Mouse (Mus musculus) WW6 (cell line): ENCODE results near the gene Prdx2.

Experiments used
- DNase-seq: peaks from one replicate; pipeline ENCODE4 v3.0.0-alpha.2; 2013; ENCODE audit warnings: low read depth, low spot score

Prdx2 gene

DNA sequence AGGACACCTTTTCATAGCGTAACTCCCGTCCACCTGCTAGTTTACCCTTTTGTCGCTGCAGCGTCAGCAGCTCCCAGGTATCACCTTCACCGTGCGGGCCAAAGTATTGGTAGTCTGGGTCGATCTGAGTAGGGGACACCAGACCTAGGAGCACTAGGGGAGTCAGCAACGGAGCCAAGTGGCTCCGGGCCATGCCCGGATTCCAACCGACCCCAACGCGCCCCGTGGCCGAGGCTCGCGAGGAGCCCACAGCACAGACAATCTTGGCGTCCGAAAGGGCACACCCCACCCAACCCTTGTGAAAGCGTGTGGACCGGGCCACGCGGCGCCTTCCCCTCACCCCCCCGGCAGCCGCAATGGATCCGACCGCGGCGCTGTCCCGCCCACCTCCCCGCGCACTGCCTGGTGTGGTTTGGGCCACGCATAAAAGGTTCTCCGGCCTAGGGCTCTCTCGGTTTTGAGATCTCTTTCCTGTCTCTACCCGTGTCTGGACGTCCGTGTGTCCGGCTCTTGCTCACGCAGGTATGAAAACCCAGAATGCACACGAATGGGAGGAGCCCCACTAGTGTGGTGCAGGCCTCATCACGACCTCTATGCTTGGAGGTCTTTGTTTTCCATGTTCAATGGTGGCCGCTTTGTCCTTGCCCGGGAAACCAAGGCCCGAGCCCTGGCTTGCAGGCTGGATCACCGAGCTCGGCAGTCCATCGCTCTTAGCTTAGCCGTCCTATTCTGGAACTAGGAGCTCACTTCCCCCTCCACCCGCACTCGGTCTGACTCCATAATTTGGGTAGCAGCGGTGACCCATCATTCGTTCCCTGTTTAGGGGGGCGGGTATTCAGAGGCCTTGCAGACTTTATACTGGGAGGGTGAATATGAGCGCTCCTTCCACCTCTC is at the start of gene Prdx2, which contains the start of the genes Gm49661 and Rnaseh2a:
Prdx2 (plus strand) TSS at position 347 of the 894 bp plus-strand sequence.
Gm49661 (minus strand) TSS at position 193 of the 894 bp plus-strand sequence.
Rnaseh2a (minus strand) TSS at position 527 of the 894 bp plus-strand sequence.
- no peak for DNase-seq

DNA sequence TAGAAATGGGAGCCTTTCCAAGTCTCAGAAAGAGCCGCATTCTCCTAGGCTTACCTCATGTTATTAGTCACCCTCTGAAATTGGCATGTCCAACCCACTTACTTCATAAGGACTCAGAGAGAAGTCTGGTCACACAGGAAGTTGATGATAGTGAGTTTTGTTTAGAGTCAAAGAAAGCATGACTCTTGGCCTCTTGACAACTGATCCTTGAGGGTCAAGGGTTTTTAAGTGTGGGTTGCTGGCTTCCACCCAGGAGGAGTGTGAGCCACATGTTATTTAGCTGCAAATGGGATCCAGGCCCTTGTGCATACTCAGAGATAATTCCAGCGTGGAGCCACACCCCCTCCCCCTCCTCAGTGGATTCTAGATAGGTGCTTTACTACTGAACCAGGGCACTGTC is 47.8 kb upstream of the Prdx2 start:
- no peak for DNase-seq

DNA sequence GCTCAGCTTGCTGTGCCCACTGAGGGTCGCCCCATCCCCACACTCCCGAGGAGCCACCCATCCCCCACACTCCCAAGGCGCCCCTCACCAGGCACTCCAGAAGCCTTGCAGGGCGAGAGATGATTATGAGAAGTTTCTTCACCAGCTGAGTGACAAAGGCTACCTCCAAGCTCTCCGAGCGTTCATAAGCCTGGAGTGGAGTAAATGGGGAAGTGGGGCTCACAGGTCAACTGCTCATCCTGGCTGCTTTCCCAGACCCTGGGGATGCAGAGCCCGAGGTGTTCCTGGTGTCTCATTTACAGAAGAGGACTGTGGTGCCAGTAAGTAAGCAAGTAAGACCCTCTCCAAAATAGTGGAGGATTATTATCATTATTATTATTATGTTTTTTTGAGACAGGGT is 43.8 kb upstream of the Prdx2 start:
- DNase-seq, result no peak

DNA sequence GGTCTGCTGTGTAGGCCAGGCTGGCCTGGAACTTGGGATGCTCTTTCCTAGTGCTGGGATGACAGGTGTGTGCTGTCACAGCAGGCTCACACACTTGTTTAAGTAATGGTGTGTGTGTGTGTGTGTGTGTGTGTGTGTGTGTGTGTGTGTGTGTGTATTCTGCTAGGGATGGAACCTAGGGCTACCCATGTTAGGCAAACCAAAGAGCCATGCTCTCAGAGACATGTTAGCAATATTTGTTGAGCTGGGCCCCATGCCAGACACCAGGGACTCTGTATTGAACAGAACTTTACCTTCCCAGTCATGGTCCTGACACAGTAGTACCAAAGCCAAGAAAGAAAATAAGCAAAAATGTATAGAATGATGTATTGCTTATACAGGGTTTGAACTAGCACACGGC is 41.9 kb upstream of the Prdx2 start:
- no peak for DNase-seq

DNA sequence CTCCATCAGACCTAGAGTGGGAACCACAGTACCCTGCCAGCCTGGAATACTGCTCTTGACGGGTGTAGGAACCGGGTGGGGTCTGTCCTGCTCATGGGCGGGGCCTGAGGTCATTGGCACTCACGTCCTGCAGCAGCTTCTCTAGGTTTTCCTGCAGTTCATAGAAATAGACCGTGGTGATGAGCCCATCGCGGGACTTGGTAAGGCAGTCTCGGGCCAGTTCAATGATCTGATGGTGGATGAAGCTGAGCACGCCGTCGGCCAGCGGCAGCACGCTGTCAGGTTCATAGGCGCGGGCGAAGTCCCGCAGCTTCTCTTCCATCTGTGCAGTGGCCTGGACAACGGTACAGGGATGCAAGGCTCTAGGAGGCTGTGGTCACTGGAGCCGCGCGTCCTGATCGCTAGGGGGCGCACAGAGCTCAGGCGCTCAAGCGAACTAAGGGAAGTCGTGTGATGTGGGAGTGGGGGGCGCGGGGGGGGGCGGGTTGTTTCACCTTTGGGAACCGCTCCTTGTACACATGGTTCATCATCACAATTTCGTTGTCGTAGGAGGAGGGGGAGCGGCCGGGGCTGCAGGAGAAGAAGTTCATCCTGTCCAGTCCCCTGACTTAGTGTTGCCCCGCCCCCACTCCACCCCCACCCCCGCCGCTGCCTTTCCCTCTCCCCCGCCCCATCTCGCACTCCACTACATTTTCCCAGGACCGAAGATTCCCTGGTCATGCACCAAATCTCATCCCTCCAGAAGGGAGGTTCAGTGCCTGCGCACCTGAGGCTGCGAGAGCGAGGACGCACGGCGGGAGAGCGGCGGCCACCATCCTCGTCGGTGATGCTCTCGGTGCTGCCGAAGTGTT is 40.7 kb upstream of the Prdx2 start:
- no peak for DNase-seq

DNA sequence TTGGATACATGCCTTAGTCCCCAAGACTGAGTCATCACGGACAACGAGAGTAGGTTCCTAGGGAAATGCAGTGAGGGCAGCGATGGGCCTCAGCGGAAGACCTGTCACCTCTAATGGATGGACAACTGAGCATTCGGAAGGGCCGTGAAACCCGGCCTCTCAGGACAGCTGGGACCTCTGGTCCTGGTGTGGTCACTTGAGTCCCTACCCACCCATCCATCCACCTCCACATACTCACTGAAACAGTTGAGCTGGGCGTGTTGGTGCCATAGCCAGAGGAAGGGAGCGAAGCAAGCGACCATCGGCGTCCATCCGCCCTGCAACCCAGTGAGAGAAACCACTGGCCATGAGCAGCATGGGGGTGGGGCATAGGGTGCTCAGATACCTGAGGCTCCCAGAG is 38.8 kb upstream of the Prdx2 start:
- no peak for DNase-seq

DNA sequence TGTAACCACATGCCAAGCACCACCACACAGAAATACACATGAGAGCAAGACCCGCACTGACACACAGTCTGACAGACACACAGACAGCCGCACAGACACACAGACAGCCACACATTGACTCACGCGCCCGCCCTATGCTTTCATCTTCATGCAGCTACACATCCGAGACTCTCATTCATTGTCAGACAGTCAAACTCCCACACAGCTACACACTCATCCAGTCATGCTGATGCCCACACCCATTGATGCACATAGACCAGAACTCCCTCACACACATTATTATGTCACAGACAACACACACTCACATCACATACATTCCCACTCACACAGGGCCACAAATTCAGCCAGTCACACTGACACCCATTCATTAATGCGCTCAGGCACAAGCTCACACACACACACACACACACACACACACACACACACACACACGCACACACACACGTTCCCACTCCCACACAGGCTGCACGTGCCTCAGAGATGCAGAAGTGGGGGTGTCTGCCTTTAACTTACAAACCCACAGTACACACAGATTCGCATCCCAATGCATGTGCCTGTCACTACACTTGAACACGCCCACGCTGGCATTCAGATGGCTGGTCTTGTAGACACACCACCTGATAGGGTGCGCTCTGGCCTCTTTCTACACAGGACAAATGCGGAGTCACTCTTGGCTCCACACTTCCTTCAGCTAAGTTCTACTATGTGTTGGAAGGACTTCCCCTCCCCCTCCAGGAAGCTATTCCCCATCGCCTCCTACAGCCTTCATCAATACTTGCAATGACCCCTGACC is 35.4 kb upstream of the Prdx2 start:
- no peak for DNase-seq

DNA sequence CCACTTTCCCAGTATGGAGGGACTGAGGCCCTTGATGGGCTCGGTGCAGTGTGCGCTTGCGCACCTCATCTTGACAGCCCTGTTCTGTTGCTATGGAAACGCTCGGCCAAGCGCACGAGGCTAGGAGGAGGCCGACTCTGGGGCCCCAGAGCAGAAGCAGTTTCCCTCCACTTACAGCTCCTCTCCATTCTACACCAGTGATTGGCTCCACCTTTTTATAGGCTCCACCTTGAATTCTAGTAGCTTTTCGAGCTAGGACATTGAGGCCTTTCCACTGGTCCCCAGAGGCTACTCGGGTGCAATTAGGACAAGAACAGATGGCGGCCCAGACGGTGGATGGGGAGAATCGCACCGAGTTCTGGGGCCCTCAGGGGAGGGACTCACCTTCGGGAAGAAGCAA is 34.5 kb upstream of the Prdx2 start:
- DNase-seq, result no peak

DNA sequence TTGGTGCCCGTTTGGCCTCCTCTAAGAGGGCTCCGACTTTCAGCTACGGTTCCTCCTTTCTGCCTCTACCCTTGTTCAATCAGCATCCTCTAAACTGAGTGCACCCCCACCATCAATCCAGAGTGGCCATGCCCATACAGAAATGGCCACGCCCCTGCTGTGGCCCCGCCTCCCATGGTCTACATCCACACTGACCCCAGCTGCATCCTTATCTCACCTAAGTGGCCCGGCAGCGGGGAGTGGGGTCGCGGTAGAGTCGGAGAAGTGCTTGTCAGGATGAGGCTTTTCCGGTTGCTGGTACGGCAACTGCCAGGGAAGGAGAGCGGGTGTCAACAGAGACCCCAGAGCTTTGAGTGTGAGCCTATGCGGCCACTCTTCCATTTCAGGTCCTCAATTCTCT is 33.9 kb upstream of the Prdx2 start:
- DNase-seq, result no peak

DNA sequence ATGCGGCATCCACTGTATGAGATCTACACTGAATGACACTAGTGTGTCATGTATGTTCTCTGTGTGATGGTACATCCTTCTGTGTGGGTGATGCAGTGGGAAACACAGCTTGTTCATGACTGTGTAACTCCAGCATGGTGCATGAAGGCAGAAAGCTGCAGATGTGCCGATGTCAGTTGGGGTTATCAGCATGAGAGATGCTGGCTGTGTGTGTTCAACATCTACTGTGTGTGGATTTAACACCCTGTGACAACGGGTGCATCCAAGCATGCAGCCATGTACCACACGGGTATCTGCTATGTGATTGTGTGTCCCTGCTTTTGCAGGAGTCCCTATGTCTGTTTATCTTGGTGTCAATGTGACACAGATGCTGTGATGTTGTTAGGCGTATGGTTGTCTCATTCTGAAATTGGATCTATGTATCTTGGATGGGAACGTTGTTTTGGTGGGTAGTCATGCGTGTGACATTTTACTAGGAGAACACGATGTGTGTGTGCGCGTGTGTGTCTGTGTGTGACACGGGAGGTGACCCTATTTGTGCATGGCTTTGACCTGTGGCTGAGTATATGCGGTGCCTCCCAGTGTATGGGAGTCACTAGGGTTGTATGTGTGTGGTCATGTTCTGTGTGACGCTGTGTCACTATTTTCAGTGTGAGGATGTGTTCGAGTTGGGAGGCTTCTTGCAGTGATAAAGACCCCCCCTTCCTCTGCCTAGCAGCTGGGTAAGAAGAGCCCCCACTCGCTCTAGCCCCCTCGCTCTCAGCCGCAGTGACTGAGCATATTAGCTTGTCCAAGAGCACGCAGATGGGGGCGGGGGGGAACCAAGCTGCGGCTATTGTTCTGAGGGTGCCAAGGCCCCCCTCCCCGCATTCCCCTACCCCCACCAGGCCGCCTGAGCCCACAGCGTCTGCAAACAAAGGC is 33.1 kb upstream of the Prdx2 start:
- DNase-seq, result no peak

DNA sequence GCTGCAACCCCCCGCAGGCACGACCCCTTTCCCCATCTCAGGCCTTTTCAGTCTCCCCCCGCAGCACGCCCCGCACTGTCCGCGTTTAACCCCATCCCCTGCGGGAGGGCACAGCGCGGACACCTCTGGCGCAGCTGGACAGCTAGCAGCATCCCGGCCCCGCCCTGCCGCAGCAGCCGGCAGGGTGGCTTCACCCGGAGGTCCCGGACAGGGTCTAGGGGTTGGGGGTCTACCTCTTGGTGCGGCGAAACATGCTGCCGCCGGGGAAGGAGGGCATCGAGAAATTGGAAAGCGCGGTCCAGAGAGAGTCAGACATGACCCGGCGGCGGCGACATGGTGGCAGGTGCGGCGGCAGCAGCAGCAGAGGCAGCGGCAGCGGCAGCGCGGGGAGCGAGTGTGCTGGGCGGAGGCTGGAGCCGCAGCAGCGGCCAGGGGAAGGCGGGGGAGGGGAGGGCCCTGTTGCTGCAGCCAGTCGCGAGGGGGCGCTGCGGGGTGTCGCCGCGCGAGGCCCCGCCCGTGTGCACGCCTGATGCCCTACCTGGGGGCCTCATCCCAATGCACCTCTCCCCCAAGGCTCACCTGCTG is 32.3 kb upstream of the Prdx2 start, which contains the start of gene Mast1:
Mast1 (minus strand) TSS at position 398 of the 585 bp plus-strand sequence.
- no peak for DNase-seq

DNA sequence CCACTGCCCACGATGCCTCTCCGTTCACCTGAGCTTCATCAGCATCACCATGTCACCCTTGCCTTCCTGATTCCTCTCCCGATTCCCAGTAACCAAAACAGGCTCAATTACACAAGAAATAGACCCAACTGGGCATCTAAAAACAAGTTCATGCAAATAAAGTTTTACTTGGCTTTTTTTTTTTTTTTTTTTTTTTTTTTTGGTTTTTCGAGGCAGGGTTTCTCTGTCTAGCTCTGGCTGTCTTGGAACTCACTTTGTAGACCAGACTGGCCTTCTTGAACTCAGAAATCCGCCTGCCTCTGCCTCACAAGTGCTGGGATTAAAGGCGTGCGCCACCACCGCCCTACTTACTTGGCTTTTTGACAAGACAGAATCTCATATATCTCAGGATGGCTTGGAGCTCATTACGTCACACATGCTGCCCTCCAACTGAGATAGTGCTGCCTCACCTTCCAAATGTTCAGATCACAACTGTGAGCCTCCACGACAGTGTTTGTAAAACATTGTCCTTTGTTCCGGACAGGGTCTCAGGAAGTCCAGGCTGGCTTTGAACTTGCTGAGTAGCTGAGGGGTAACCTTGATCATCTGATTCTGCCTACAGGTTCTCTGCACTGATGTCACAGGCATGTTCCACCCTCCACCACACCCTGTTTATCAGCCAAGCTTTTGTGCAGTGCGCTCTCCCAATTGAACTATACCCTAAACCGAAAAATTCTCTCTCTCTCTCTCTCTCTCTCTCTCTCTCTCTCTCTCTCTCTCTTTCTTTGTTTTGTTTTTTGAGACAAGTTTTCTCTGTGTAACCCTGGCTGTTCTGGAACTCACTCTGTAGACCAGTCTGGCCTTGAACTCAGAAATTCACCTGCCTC is 31.5 kb upstream of the Prdx2 start:
- DNase-seq, result no peak

DNA sequence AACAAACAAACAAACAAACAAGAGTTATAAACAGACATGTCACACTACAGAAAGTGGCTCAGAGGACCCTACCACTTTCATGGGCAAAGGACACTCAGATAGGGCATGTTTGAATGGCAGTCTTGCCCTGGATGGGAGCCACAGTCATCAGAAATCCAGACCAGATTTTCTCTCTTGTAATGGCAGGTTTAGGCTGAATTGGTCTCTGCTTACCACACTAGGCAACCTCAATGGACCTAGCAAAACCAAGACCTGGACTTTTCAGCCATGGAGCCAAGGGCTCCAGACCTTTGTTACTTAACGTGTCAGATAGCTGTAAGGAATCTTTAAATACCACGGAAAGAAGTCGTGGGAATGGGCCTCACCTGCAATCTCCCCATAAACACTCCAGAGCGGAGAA is 25.7 kb upstream of the Prdx2 start:
- no peak for DNase-seq

DNA sequence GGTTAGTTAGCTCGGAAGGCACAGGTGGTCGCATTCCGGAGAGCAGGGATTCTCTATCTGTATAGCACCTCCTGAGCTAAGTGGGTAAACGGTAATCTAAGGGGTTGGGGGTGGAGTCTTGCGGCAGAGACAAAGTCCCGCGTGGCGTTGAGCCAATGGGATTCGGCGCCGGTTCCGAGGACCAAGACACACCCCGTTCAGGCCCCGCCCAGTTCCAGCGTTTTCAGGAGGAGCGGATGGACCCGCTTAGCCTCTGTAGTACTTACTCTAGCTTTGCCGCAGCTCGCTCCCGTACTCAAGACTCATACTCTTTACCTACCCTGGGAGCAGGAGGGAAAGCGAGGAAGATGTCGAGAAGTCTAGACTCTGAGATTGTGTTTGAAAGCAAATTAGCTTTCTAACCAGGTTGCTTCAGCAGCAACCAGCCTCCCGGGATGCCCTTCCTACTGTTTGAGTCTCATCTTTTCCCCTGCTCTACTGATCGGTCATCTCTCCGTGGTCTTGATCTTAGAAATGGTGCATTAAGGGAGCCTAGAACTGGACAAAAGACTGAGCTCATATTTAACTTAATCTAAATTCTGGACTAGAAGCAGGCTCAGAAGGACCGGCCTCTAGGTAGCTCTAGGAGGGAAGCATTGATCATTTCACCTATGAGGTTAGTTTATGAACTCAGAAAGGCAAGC is 24.8 kb upstream of the Prdx2 start:
- DNase-seq, result peak; percentile 86

DNA sequence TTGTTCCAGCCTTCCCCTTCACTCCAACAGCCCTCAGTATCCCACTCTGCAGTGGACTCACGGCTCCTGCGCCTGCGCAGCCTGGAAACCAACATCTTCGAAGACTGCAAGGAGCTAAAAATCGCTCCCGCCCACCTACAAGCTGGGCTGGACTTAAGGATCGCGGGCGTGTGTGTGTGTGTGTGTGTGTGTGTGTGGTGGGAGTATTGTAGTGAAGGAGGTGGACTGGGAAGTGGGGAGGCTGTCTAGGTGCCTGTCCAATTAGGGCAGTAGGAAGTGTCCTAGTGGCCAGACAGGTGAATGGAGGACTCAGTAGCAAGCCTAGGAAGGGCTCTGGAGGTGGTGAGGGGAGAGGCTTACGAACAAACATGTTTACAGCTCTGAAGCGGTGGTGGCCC is 24.2 kb upstream of the Prdx2 start:
- DNase-seq, result no peak

DNA sequence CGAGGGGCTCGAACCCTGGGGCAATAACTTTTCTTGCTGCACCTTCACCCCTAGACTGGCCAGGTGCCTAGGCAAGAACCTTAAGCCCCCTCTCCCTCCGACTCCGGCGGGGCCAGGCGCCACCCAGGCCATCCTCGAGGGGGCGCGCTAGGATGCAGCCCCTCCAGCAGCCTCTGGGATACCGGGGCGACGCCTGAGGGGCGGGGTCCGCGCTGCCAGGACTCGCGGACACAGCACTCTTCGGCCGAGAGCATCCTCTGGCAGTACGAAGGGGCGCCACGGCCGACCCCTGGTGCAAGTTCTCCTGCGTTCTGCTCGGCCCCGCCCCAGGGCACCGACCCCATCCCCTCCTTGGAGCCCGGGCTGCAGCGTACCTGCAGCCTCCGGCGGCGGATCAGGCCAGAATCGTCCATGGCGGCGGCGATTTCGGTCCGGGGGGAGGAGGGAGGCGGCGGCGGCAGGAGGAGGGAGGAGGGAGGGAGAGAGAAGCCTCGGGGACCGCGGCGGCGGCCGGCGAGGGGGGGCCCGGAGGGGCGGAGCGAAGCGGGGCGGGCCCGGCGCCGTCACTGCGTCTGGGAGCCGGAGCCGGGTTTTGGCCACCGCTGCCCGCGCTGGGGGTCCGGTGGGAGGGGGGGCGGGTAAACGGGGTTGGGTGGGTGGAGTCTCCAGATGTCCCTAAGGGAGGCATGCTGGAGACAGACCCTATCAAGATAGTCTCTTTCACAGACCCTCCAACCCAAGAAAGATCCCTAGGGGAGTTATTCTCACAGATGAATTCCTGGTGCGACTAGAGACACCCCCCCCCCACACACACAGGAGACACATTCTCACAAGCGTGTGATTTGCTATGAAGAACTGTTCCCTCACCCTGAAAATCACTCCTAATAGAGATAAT is 23.5 kb upstream of the Prdx2 start:
- peak; percentile 65 for DNase-seq

DNA sequence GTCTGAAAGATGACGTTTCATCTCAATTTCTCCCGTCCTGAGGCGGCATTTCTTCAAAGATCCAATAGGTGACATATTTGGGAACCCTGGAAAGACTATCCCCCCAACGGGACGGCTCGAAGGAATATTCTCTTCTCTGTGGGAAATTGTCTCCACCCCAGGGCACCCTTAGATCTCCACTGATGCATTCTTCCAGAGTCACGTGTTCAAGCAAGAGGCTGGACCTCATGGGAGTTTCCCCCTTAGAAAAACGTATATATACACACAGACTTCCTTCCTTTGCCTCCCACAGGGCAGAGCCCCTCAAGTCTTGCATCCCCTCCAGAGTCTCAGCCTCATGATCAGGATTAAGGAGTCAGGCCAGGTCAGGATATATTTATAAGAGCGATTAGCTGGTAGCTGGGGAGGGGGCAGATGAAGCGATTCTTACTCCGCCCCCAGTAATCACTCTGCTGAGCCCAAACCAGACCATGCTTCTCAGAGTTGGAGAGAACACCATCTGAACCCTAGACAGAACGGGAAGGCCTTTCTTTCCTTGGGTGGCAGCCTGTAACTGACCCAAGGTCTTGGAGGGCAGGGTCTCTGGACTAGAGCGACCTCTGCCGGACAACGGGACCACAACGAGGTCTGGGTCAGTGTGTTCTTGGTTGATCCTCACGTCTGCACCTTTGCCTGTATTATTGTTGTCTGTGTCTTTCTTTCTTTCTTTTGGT is 22.7 kb upstream of the Prdx2 start, which contains the start of gene Rtbdn:
Rtbdn (plus strand) TSS at position 464 of the 713 bp plus-strand sequence.
- no peak for DNase-seq
